Mouse (Mus musculus) limb, embryonic 14.5 days (tissue): Measurements from ENCODE around the gene Ric8b. TPM values are rescaled to one million over a fixed set of nuclear protein-coding genes. Genes with fewer than 3 reads are reported as not detected.
A peak's percentile ranks its signal among the peaks of the same experiment; 100 is the strongest.

ENCODE experiments used
- ATAC-seq: fragments of 200-750 bp; cut with Nextera tagmentation; 2 replicates; pipeline ENCODE4 v1.8.0; 2017; ENCODE audit warnings: low read depth, moderate number of reproducible peaks, moderate TSS enrichment; ENCODE audit not compliant: low FRiP score
- DNase-seq: peaks from one replicate; pipeline ENCODE4 v3.0.0-alpha.2; 2015; ENCODE audit warnings: low spot score
- H3K27ac ChIP-seq: fragments of 300-500 bp; sonication (generic); replicated peaks from 2 replicates; pipeline ENCODE4 v1.5.1; 2014; ENCODE audit warnings: low read depth, mild to moderate bottlenecking, low read length, moderate library complexity, mixed read lengths
- H3K27me3 ChIP-seq: fragments of 300-500 bp; sonication (generic); 2 replicates; pipeline ENCODE4 v1.6.1; 2014; ENCODE audit warnings: low read length, mixed read lengths; ENCODE audit not compliant: control insufficient read depth, insufficient read depth
- H3K36me3 ChIP-seq: fragments of 300-500 bp; sonication (generic); 2 replicates; pipeline ENCODE4 v1.6.1; 2014; ENCODE audit warnings: mild to moderate bottlenecking, low read length, moderate library complexity, mixed read lengths; ENCODE audit not compliant: control insufficient read depth, insufficient read depth
- H3K4me1 ChIP-seq: fragments of 300-500 bp; sonication (generic); 2 replicates; pipeline ENCODE4 v1.6.1; 2014; ENCODE audit warnings: antibody characterized with exemption, low read length, mixed read lengths; ENCODE audit not compliant: control insufficient read depth, insufficient read depth
- H3K4me2 ChIP-seq: fragments of 300-500 bp; sonication (generic); replicated peaks from 2 replicates; pipeline ENCODE4 v1.6.1; 2014; ENCODE audit warnings: low read depth, mild to moderate bottlenecking, low read length, moderate library complexity; ENCODE audit not compliant: severe bottlenecking
- H3K4me3 ChIP-seq: fragments of 300-500 bp; sonication (generic); replicated peaks from 2 replicates; pipeline ENCODE4 v1.5.1; 2014; ENCODE audit warnings: low read length
- H3K9ac ChIP-seq: fragments of 300-500 bp; sonication (generic); 2 replicates; pipeline ENCODE4 v1.6.1; 2014; ENCODE audit warnings: mild to moderate bottlenecking, low read depth, low read length, moderate library complexity; ENCODE audit not compliant: severe bottlenecking
- H3K9me3 ChIP-seq: fragments of 300-500 bp; sonication (generic); 2 replicates; pipeline ENCODE4 v1.6.1; 2016; ENCODE audit warnings: low read length; ENCODE audit not compliant: control insufficient read depth
- POLR2A ChIP-seq: fragments of 200-500 bp; IDR thresholded peaks from 2 replicates; pipeline ENCODE4 v1.8.0; 2012; ENCODE audit warnings: inconsistent platforms, mild to moderate bottlenecking, moderate library complexity, borderline replicate concordance; ENCODE audit not compliant: insufficient read depth, insufficient read length; ENCODE audit errors: extremely low read depth
- WGBS: fragments of 180-500 bp; shearing (Covaris S2); extraction: QIAGEN DNeasy Blood & Tissue Kit; methylation state at CpG from one replicate; pipeline ENCODE4 v1.1.7; 2014; 5-methylcytosine and 5-hydroxymethylcytosine counted together
- polyA plus RNA-seq, 2 experiments: library from polyadenylated mRNA; depleted of rRNA in 1 of 2; stranded (reverse) in 1 of 2; unstranded in 1 of 2; fragments of >200 nt; fragmentation: Nextera tagmentation in 1 of 2; extraction: Ambion mirVana in 1 of 2; gene quantifications; 2 replicates each; pipeline versions ENCODE4 v1.2.1 to v1.2.3; 2012 to 2014

Ric8b gene
- polyA plus RNA-seq, 2 experiments, result 17.8 to 27.6 TPM

- TF ChIP-seq POLR2A, result no peak
- Histone ChIP-seq H3K9me3 (no peaks in the 10 kb centered on the region), H3K27ac (no peak overlapping the region), H3K36me3 (0 out of 2 replicates have a peak, but pooled peaks cover 7% of the 10 kb centered on the region), H3K4me1 (peaks cover 2% of the 10 kb centered on the region; the same call in 1 of the 2 replicates), H3K4me2 (no peak overlapping the region), H3K27me3 (no peaks in the 10 kb centered on the region), H3K4me3 (no peak overlapping the region), H3K9ac (no peak overlapping the region)
- no peak for ATAC-seq
- 82% methylated on average over 5 of the region's 5 CpGs for WGBS
- no peak for DNase-seq
Observed at GRCm38 (mm10) chr10:84938886-84939285, 21.5 kb downstream of the Ric8b start.

- no peak for ATAC-seq
- H3K4me3 ChIP-seq, result no peak overlapping the region
- no peak overlapping the region for H3K27ac ChIP-seq
- H3K9ac ChIP-seq, result no peak overlapping the region
- H3K4me2 ChIP-seq, result no peak overlapping the region
- H3K9me3 ChIP-seq, result no peaks in the 10 kb centered on the region
- H3K27me3 ChIP-seq, result no peaks in the 10 kb centered on the region
- peaks cover 2% of the 10 kb centered on the region; the same call in 1 of the 2 replicates for H3K4me1 ChIP-seq
- TF ChIP-seq POLR2A, result no peak
- 83% methylated on average over 1 of the region's 1 CpGs for WGBS
- H3K36me3 ChIP-seq, result 0 out of 2 replicates have a peak, but pooled peaks cover 7% of the 10 kb centered on the region
- DNase-seq, result no peak
Observed at GRCm38 (mm10) chr10:84940356-84940755, 22.9 kb downstream of the Ric8b start.

GRCm38 (mm10) chr10:84945692-84946091 is 28.3 kb downstream of the Ric8b start:
- Histone ChIP-seq H3K36me3 (peaks cover 14% of the 10 kb centered on the region), H3K4me1 (no peaks in the 10 kb centered on the region), H3K27me3 (no peaks in the 10 kb centered on the region), H3K9me3 (no peaks in the 10 kb centered on the region), H3K27ac (no peak overlapping the region), H3K4me2 (no peak overlapping the region), H3K4me3 (no peak overlapping the region), H3K9ac (no peak overlapping the region)
- no peak for TF ChIP-seq POLR2A
- DNase-seq, result no peak
- WGBS, result 93% methylated on average over 3 of the region's 3 CpGs
- ATAC-seq, result no peak

GRCm38 (mm10) chr10:84948970-84949683 is 31.7 kb downstream of the Ric8b start:
- Histone ChIP-seq H3K27me3 (no peaks in the 10 kb centered on the region), H3K4me3 (no peak overlapping the region), H3K9ac (no peak overlapping the region), H3K27ac (no peak overlapping the region), H3K4me1 (no peaks in the 10 kb centered on the region), H3K36me3 (peaks cover 21% of the 10 kb centered on the region), H3K9me3 (no peaks in the 10 kb centered on the region), H3K4me2 (no peak overlapping the region)
- 58% methylated on average over 8 of the region's 8 CpGs for WGBS
- TF ChIP-seq POLR2A, result no peak
- DNase-seq, result peak; percentile 21
- peak; percentile 37; the same call in 1 of the 2 replicates for ATAC-seq

GRCm38 (mm10) chr10:84949684-84950010 is 32.2 kb downstream of the Ric8b start:
- ATAC-seq (no peak), DNase-seq (no peak)
- Histone ChIP-seq H3K27ac (no peak overlapping the region), H3K9me3 (no peaks in the 10 kb centered on the region), H3K9ac (no peak overlapping the region), H3K4me1 (no peaks in the 10 kb centered on the region), H3K27me3 (no peaks in the 10 kb centered on the region), H3K4me3 (no peak overlapping the region), H3K36me3 (peaks cover 21% of the 10 kb centered on the region), H3K4me2 (no peak overlapping the region)
- TF ChIP-seq POLR2A, result no peak
- WGBS, result 84% methylated on average over 3 of the region's 3 CpGs

GRCm38 (mm10) chr10:84950384-84950783 is 33.0 kb downstream of the Ric8b start:
- no peak overlapping the region for H3K4me3 ChIP-seq
- H3K9me3 ChIP-seq, result no peaks in the 10 kb centered on the region
- no peak for TF ChIP-seq POLR2A
- H3K27me3 ChIP-seq, result no peaks in the 10 kb centered on the region
- no peak overlapping the region for H3K9ac ChIP-seq
- no peak for ATAC-seq
- H3K36me3 ChIP-seq, result peaks cover 21% of the 10 kb centered on the region
- H3K27ac ChIP-seq, result no peak overlapping the region
- no peak overlapping the region for H3K4me2 ChIP-seq
- no peaks in the 10 kb centered on the region for H3K4me1 ChIP-seq
- DNase-seq, result no peak
- WGBS, result 85% methylated on average over 4 of the region's 4 CpGs
